Mouse (Mus musculus): ENCODE measurements around the gene Plekha1.

The Plekha1 gene

GRCm38 (mm10) chr7:130859926-130860325 lies 5.6 kb upstream of the Plekha1 start:
- DNase-seq (ENCODE audit: low spot score in 2 of 2), result no peak

- DNase-seq (ENCODE audit: low spot score in 2 of 2), result no peak
These were observed 4.8 kb upstream of the Plekha1 start for GRCm38 (mm10) chr7:130860721-130861142.

- no peak for DNase-seq (ENCODE audit: low spot score in 2 of 2)
These were observed 3.1 kb upstream of the Plekha1 start for GRCm38 (mm10) chr7:130862501-130862900.

- no peak for DNase-seq (ENCODE audit: low spot score in 2 of 2)
These were observed 845 bp upstream of the Plekha1 start for GRCm38 (mm10) chr7:130864711-130865110.

GRCm38 (mm10) chr7:130866640-130867039 lies 1.1 kb downstream of the Plekha1 start:
- no peak for DNase-seq (ENCODE audit: low spot score in 2 of 2)

- no peak for DNase-seq (ENCODE audit: low spot score in 2 of 2)
These were observed 1.7 kb downstream of the Plekha1 start for GRCm38 (mm10) chr7:130867256-130867655.

GRCm38 (mm10) chr7:130884161-130884560 lies 18.6 kb downstream of the Plekha1 start:
- DNase-seq (ENCODE audit: low spot score in 2 of 2), result no peak

GRCm38 (mm10) chr7:130886246-130886645 lies 20.7 kb downstream of the Plekha1 start:
- no peak for DNase-seq (ENCODE audit: low spot score in 2 of 2)

GRCm38 (mm10) chr7:130887946-130888345 lies 22.4 kb downstream of the Plekha1 start:
- no peak for DNase-seq (ENCODE audit: low spot score in 2 of 2)

GRCm38 (mm10) chr7:130890871-130891270 lies 25.3 kb downstream of the Plekha1 start:
- no peak for DNase-seq (ENCODE audit: low spot score in 2 of 2)

GRCm38 (mm10) chr7:130892973-130893372 lies 27.4 kb downstream of the Plekha1 start:
- DNase-seq (ENCODE audit: low spot score in 2 of 2), result no peak

- DNase-seq (ENCODE audit: low spot score in 2 of 2), result no peak
These were observed 29.5 kb downstream of the Plekha1 start for GRCm38 (mm10) chr7:130894931-130895617.

GRCm38 (mm10) chr7:130895618-130895945 lies 30.0 kb downstream of the Plekha1 start:
- no peak for DNase-seq (ENCODE audit: low spot score in 2 of 2)

- DNase-seq (ENCODE audit: low spot score in 2 of 2), result no peak
These were observed 30.5 kb downstream of the Plekha1 start for GRCm38 (mm10) chr7:130896064-130896463.

- no peak for DNase-seq (ENCODE audit: low spot score in 2 of 2)
These were observed 31.6 kb downstream of the Plekha1 start for GRCm38 (mm10) chr7:130897201-130897600.

GRCm38 (mm10) chr7:130898373-130898772 lies 32.8 kb downstream of the Plekha1 start:
- DNase-seq (ENCODE audit: low spot score in 2 of 2), result no peak

- DNase-seq (ENCODE audit: low spot score in 2 of 2), result no peak
These were observed 34.8 kb downstream of the Plekha1 start for GRCm38 (mm10) chr7:130900233-130900848.

GRCm38 (mm10) chr7:130902929-130903328 lies 37.4 kb downstream of the Plekha1 start:
- DNase-seq (ENCODE audit: low spot score in 2 of 2), result no peak

- peak in 1 of 2 experiments; percentile 6 for DNase-seq (ENCODE audit: low spot score in 2 of 2)
These were observed 38.0 kb downstream of the Plekha1 start for GRCm38 (mm10) chr7:130903505-130904074.

- DNase-seq (ENCODE audit: low spot score in 2 of 2), result no peak
These were observed 39.2 kb downstream of the Plekha1 start for GRCm38 (mm10) chr7:130904571-130905365.

GRCm38 (mm10) chr7:130910841-130911240 lies 45.3 kb downstream of the Plekha1 start:
- no peak for DNase-seq (ENCODE audit: low spot score in 2 of 2)

GRCm38 (mm10) chr7:130914693-130915363 lies 49.3 kb downstream of the Plekha1 start:
- no peak for DNase-seq (ENCODE audit: low spot score in 2 of 2)

Data from spleen, postnatal 14 days (tissue).